Mouse (Mus musculus) retina, postnatal 1 day (tissue): ENCODE data around the gene Celsr2.

Experiments
- DNase-seq: peaks from one replicate; pipeline ENCODE4 v3.0.0-alpha.2; 2012

Celsr2 gene

GRCm38 (mm10) chr3:108411754-108412121, 3.6 kb downstream of the Celsr2 start:
- peak; percentile 83 for DNase-seq

GRCm38 (mm10) chr3:108411026-108411753, 4.2 kb downstream of the Celsr2 start:
- DNase-seq: peak; percentile 39

- DNase-seq: peak; percentile 56
Observed at GRCm38 (mm10) chr3:108410359-108410714, 5.0 kb downstream of the Celsr2 start.

- DNase-seq: peak; percentile 38
Observed at GRCm38 (mm10) chr3:108409656-108410358, 5.5 kb downstream of the Celsr2 start.

- DNase-seq: no peak
Observed at GRCm38 (mm10) chr3:108408517-108409008, 6.8 kb downstream of the Celsr2 start.

GRCm38 (mm10) chr3:108406306-108406885, 9.0 kb downstream of the Celsr2 start:
- DNase-seq: peak; percentile 58

GRCm38 (mm10) chr3:108405536-108406305, 9.6 kb downstream of the Celsr2 start:
- DNase-seq: no peak

- no peak for DNase-seq
Observed at GRCm38 (mm10) chr3:108402528-108402920, 12.8 kb downstream of the Celsr2 start.

GRCm38 (mm10) chr3:108401692-108402527, 13.4 kb downstream of the Celsr2 start:
- peak; percentile 96 for DNase-seq

GRCm38 (mm10) chr3:108400442-108400841, 14.9 kb downstream of the Celsr2 start:
- DNase-seq: no peak

- no peak for DNase-seq
Observed at GRCm38 (mm10) chr3:108398281-108398680, 17.1 kb downstream of the Celsr2 start.

- peak; percentile 67 for DNase-seq
Observed at GRCm38 (mm10) chr3:108392793-108393192, 22.6 kb downstream of the Celsr2 start.

GRCm38 (mm10) chr3:108392299-108392698, 23.1 kb downstream of the Celsr2 start:
- no peak for DNase-seq

- peak; percentile 98 for DNase-seq
Observed at GRCm38 (mm10) chr3:108389111-108389545, 26.2 kb downstream of the Celsr2 start.

- no peak for DNase-seq
Observed at GRCm38 (mm10) chr3:108386186-108386585, 29.2 kb downstream of the Celsr2 start.

GRCm38 (mm10) chr3:108384425-108384824, 30.9 kb downstream of the Celsr2 start:
- DNase-seq: no peak

GRCm38 (mm10) chr3:108383485-108384354, 31.6 kb downstream of the Celsr2 start, which contains the start of gene Psrc1:
Gene Psrc1 (plus strand): TSS chr3:108383839.
- DNase-seq: peak; percentile 93

GRCm38 (mm10) chr3:108381945-108382875, 33.1 kb downstream of the Celsr2 start:
- DNase-seq: no peak

- no peak for DNase-seq
Observed at GRCm38 (mm10) chr3:108380695-108381094, 34.7 kb downstream of the Celsr2 start.
